Mouse (Mus musculus) stomach, embryonic 16.5 days (tissue): ENCODE measurements around the gene Ankrd28. TPM values are rescaled to one million over a fixed set of nuclear protein-coding genes. Genes with fewer than 3 reads are reported as not detected.

Source experiments
- ATAC-seq: fragments of 200-750 bp; cut with Nextera tagmentation; 2 replicates; pipeline ENCODE4 v1.8.0; 2017; ENCODE audit warnings: moderate number of reproducible peaks, moderate TSS enrichment; ENCODE audit not compliant: insufficient read depth, low FRiP score
- H3K27ac ChIP-seq: fragments of 300-500 bp; sonication (generic); 2 replicates; pipeline ENCODE4 v1.5.1; 2014; ENCODE audit warnings: low read length
- H3K27me3 ChIP-seq: fragments of 300-500 bp; sonication (generic); 2 replicates; pipeline ENCODE4 v1.6.1; 2014; ENCODE audit warnings: low read length, control low read depth, mixed read lengths; ENCODE audit not compliant: control insufficient read depth, insufficient read depth
- H3K36me3 ChIP-seq: fragments of 300-500 bp; sonication (generic); 2 replicates; pipeline ENCODE4 v1.6.1; 2014; ENCODE audit warnings: low read length; ENCODE audit not compliant: control insufficient read depth, insufficient read depth
- H3K4me1 ChIP-seq: fragments of 300-500 bp; sonication (generic); 2 replicates; pipeline ENCODE4 v1.6.1; 2014; ENCODE audit warnings: low read length, control low read depth, mixed read lengths; ENCODE audit not compliant: control insufficient read depth, insufficient read depth
- H3K4me2 ChIP-seq: fragments of 300-500 bp; sonication (generic); 2 replicates; pipeline ENCODE4 v1.6.1; 2014; ENCODE audit warnings: low read depth, low read length, mixed read lengths
- H3K4me3 ChIP-seq: fragments of 300-500 bp; sonication (generic); replicated peaks from 2 replicates; pipeline ENCODE4 v1.5.1; 2014; ENCODE audit warnings: mild to moderate bottlenecking, low read length
- H3K9ac ChIP-seq: fragments of 300-500 bp; sonication (generic); 2 replicates; pipeline ENCODE4 v1.6.1; 2014; ENCODE audit warnings: low read length
- H3K9me3 ChIP-seq: fragments of 300-500 bp; sonication (generic); replicated peaks from 2 replicates; pipeline ENCODE4 v1.6.1; 2016; ENCODE audit warnings: low read length, control low read depth; ENCODE audit not compliant: control insufficient read depth
- WGBS: fragments of 180-500 bp; shearing (Covaris S2); extraction: QIAGEN DNeasy Blood & Tissue Kit; methylation state at CpG from one replicate; pipeline ENCODE4 v1.1.7; 2014; 5-methylcytosine and 5-hydroxymethylcytosine counted together
- polyA plus RNA-seq: library from polyadenylated mRNA; unstranded; fragments of >200 nt; fragmentation: Nextera tagmentation; extraction: Ambion mirVana; gene quantifications from 2 replicates; pipeline ENCODE4 v1.2.1, GENCODE M21; 2015

Gene Ankrd28
- polyA plus RNA-seq, 1 experiment from 2014 or later, result 8.4 TPM

GRCm38 (mm10) chr14:31668326-31668725, 162.1 kb downstream of the Ankrd28 start:
- H3K27ac ChIP-seq, result peak overlapping the region; percentile 85
- no peak overlapping the region for H3K9ac ChIP-seq
- 83% methylated on average over 13 of the region's 13 CpGs for WGBS
- peaks cover 39% of the 10 kb centered on the region for H3K4me1 ChIP-seq
- ATAC-seq, result no peak
- no peaks in the 10 kb centered on the region for H3K9me3 ChIP-seq
- H3K27me3 ChIP-seq, result no peaks in the 10 kb centered on the region
- no peak overlapping the region for H3K4me3 ChIP-seq
- H3K4me2 ChIP-seq, result no peak overlapping the region
- H3K36me3 ChIP-seq, result peaks cover 12% of the 10 kb centered on the region

- H3K27me3 ChIP-seq, result no peaks in the 10 kb centered on the region
- ATAC-seq, result no peak
- H3K9me3 ChIP-seq, result no peaks in the 10 kb centered on the region
- H3K4me1 ChIP-seq, result peaks cover 44% of the 10 kb centered on the region
- 86% methylated on average over 6 of the region's 6 CpGs for WGBS
- peaks cover 12% of the 10 kb centered on the region for H3K36me3 ChIP-seq
- no peak overlapping the region for H3K9ac ChIP-seq
- H3K27ac ChIP-seq, result no peak overlapping the region
- no peak overlapping the region for H3K4me2 ChIP-seq
- no peak overlapping the region for H3K4me3 ChIP-seq
These were observed 162.7 kb downstream of the Ankrd28 start for GRCm38 (mm10) chr14:31667741-31668140.

- no peaks in the 10 kb centered on the region for H3K27me3 ChIP-seq
- no peak for ATAC-seq
- H3K36me3 ChIP-seq, result peaks cover 12% of the 10 kb centered on the region
- H3K9me3 ChIP-seq, result no peaks in the 10 kb centered on the region
- H3K4me2 ChIP-seq, result no peak overlapping the region
- 95% methylated on average over 28 of the region's 28 CpGs for WGBS
- no peak overlapping the region for H3K4me3 ChIP-seq
- no peak overlapping the region for H3K9ac ChIP-seq
- H3K4me1 ChIP-seq, result peaks cover 51% of the 10 kb centered on the region
- H3K27ac ChIP-seq, result no peak overlapping the region
These were observed 163.3 kb downstream of the Ankrd28 start for GRCm38 (mm10) chr14:31666931-31667705.

DNA sequence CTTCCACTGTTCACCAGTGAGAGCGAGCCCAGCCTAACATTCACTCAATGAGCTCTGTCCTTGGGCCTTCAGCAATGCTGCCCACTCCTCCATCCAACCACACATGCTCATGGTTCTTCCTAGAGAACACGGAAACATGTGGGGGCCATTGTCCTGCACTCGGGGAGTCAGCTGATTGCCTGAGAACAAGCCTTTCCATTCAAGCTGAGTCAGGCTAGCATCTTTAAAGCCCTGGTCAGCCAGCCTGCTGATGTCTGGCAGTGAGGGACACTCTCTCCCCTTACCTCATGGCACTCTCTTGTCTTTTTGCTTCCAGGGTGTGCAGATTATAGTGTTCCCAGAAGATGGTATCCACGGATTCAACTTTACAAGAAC, 164.9 kb downstream of the Ankrd28 start:
- H3K27me3 ChIP-seq, result no peaks in the 10 kb centered on the region
- no peaks in the 10 kb centered on the region for H3K9me3 ChIP-seq
- H3K4me3 ChIP-seq, result no peak overlapping the region
- no peak overlapping the region for H3K9ac ChIP-seq
- H3K36me3 ChIP-seq, result peaks cover 12% of the 10 kb centered on the region
- peaks cover 62% of the 10 kb centered on the region for H3K4me1 ChIP-seq
- no peak overlapping the region for H3K4me2 ChIP-seq
- 51% methylated on average over 4 of the region's 4 CpGs for whole genome bisulfite sequencing
- ATAC-seq, result no peak
- peak overlapping the region; percentile 100 for H3K27ac ChIP-seq

DNA sequence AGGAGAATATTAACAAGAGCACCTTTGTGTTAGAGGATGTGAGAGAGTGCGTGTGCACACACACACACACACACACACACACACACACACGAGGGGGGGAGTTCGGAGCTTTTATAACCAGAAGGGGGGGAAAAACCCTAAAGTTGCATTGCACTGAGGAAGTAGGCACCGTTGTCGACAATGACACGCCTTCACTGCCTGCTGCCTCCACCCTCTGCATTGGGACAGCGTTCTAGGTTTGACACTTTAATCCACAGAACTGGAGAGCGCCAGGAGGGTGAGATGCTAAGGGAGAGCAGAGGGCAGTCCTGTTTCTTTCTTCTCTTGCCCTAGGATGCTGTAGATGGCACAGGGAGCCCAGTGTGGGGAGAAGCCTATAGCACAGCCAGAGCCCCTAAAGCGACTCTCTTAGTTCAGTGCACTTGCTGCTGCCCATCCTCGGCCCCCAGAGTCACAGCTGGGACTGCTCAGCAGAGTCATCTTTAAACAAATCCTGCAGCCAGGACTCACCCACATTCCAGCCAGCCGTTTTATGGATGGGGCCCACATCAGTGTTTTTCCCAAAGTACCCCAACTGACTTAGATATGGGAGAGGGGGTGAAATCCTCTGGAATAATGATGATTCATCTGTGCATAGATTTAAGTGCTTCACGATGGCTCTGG, 165.4 kb downstream of the Ankrd28 start:
- Histone ChIP-seq H3K36me3 (peaks cover 9% of the 10 kb centered on the region), H3K9me3 (no peaks in the 10 kb centered on the region), H3K27me3 (no peaks in the 10 kb centered on the region), H3K27ac (peak overlapping the region; percentile 100), H3K4me2 (no peak overlapping the region), H3K4me3 (no peak overlapping the region), H3K4me1 (peaks cover 66% of the 10 kb centered on the region), H3K9ac (no peak overlapping the region)
- no peak for ATAC-seq
- WGBS, result 35% methylated on average over 12 of the region's 12 CpGs

DNA sequence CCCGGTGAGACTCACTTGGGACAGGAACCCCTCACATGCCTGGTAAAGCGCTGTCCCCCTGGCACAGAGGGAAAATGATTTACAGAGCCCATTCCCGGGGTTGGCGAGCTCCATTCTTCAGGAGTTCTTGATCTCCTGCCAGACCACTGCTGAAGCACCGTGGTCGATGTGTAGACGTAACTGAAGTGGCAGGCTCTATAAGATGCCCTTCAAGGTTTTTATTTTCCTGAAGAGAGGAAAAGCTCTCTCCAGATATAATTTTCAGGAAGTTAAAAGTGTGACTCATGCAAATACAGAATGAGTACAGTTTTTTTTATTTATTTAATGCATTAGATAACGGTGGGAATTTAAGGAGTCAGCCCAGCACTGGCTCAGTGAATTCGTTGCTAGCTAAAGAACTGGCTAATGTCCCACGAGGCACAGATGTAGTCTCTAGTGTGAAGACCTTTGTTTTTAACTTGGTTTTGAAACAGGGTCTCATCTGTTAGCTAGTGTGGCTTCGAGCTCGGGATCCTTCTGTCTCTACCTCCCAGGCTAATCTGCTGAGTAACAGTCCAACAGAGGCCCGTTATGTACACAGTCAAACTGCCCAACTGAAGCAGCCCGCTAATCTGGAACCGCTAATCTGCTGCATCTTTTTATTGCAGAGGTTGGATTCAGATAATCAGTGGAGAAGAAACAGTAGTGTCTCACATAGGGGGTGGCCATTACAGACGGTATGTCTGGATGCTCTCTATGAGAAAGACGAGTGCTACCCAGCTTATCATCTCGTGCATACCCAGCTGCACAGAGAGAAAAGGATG, 166.2 kb downstream of the Ankrd28 start:
- Histone ChIP-seq H3K4me2 (no peak overlapping the region), H3K27me3 (no peaks in the 10 kb centered on the region), H3K36me3 (peaks cover 9% of the 10 kb centered on the region), H3K9ac (0 out of 2 replicates have a peak overlapping the region, but pooled peaks have one; percentile 0), H3K27ac (peak overlapping the region; percentile 100), H3K9me3 (no peaks in the 10 kb centered on the region), H3K4me1 (peaks cover 66% of the 10 kb centered on the region), H3K4me3 (no peak overlapping the region)
- ATAC-seq, result no peak
- WGBS, result 45% methylated on average over 18 of the region's 18 CpGs

DNA sequence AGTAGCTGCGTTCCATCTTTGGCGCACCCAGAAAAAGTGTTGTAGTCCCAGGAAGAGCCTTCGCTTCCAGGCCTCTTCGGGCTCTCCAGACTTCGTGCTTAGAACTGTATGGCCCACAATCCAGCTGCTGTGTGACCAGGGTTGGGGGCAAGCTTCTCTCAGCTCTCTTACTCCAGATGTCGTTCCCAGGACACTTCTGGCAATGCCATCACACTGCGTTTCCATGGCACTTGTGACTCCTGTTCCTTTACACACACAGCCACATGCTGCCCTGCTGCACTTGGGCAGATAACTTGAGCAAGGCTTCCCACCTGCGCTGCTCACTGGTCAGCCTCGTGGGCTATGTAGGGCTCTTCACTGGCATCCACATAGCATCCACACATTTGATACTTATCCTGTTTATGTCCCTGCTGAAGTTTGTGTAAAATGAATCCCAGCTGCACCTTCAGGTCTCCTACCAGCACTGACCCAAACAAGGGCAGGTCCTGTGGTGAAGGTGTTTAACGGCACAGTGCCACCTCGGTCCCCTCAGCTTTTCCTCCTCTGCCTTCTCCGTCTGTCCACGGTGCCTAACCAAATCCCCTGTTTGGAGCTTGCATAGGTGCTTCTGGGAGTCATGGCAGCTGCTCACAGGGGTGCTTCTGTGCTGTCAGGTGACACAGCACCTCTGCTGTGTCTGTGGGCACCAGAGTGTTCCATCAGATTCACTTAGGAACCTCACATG, 166.9 kb downstream of the Ankrd28 start:
- ATAC-seq, result no peak
- H3K27me3 ChIP-seq, result no peaks in the 10 kb centered on the region
- H3K27ac ChIP-seq, result peak overlapping the region; percentile 100
- no peaks in the 10 kb centered on the region for H3K9me3 ChIP-seq
- H3K4me2 ChIP-seq, result no peak overlapping the region
- peaks cover 9% of the 10 kb centered on the region for H3K36me3 ChIP-seq
- H3K4me1 ChIP-seq, result peaks cover 69% of the 10 kb centered on the region
- WGBS, result 84% methylated on average over 13 of the region's 13 CpGs
- H3K9ac ChIP-seq, result peak overlapping the region; percentile 0; the same call in 1 of the 2 replicates
- no peak overlapping the region for H3K4me3 ChIP-seq

GRCm38 (mm10) chr14:31662555-31663211, 167.8 kb downstream of the Ankrd28 start:
- Histone ChIP-seq H3K36me3 (peaks cover 9% of the 10 kb centered on the region), H3K9ac (peak overlapping the region; percentile 80), H3K4me2 (peak overlapping the region; percentile 68), H3K27me3 (no peaks in the 10 kb centered on the region), H3K9me3 (no peaks in the 10 kb centered on the region), H3K4me1 (peaks cover 76% of the 10 kb centered on the region), H3K4me3 (peak overlapping the region; percentile 47), H3K27ac (peak overlapping the region; percentile 100)
- 27% methylated on average over 9 of the region's 9 CpGs for WGBS
- peak; percentile 6; the same call in 1 of the 2 replicates for ATAC-seq
